Mouse (Mus musculus): Measurements from ENCODE around the gene Rcan2. TPM values are rescaled to one million over a fixed set of nuclear protein-coding genes. Genes with fewer than 3 reads are reported as not detected.

Rcan2 gene
- polyA plus RNA-seq, 2 experiments = 0.57 to 0.59 TPM

DNA sequence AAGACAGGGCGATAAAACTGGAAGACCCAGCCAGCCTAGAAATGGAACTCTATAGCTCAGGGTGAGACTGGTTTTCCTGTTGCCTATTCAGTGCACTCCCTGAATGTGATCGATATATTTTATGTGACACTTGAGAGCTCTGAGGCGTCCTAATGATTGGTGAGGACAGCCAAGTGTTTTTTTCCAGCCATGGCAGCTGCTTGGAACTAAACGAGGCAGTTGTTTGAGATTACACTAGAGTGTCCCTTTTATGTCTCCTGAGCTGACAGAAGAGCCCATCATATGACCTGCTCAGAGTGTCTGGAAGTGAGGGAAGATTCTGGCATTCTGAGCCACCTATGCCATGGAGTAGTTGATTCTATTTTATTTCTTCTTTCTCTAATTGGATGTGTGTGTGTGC, 54.9 kb downstream of the Rcan2 start:
- TF ChIP-seq EP300 (IDR thresholded peaks at IDR 0.05; ENCODE audit: low read depth) = no peak
- Histone ChIP-seq H3K4me2 (ENCODE audit: low read depth) (no peak overlapping the region), H3K4me1 (replicated peaks; ENCODE audit: control insufficient read depth in 2 of 2, insufficient read depth in 2 of 2, low read length in 1 of 2) (no peaks in the 10 kb centered on the region), H3K27ac (no peak overlapping the region), H3K9ac (replicated peaks) (no peak overlapping the region), H3K36me3 (replicated peaks; ENCODE audit: control insufficient read depth, insufficient read depth, low read depth) (no peaks in the 10 kb centered on the region), H3K4me3 (ENCODE audit: insufficient read depth in 1 of 2, low read depth in 2 of 2, low read length in 2 of 2) (no peak overlapping the region), H3K9me3 (ENCODE audit: control insufficient read depth, low read length) (no peaks in the 10 kb centered on the region), H3K27me3 (ENCODE audit: control insufficient read depth, insufficient read depth, low read length) (no peaks in the 10 kb centered on the region)
- DNase-seq (ENCODE audit: low read depth in 3 of 3, low spot score in 3 of 3) = no peak
- WGBS (ENCODE audit: insufficient replicate concordance) = 61% methylated on average over 4 of the region's 4 CpGs
- no peak for ATAC-seq (ENCODE audit: insufficient read depth)

GRCm38 (mm10) chr17:43868808-43869207, 67.7 kb downstream of the Rcan2 start:
- Histone ChIP-seq H3K36me3 (replicated peaks; ENCODE audit: control insufficient read depth, insufficient read depth, low read depth) (no peaks in the 10 kb centered on the region), H3K4me1 (replicated peaks; ENCODE audit: control insufficient read depth in 2 of 2, insufficient read depth in 2 of 2, low read length in 1 of 2) (no peaks in the 10 kb centered on the region), H3K9ac (replicated peaks) (no peak overlapping the region), H3K4me3 (ENCODE audit: insufficient read depth in 1 of 2, low read depth in 2 of 2, low read length in 2 of 2) (no peak overlapping the region), H3K4me2 (ENCODE audit: low read depth) (no peak overlapping the region), H3K27ac (no peak overlapping the region), H3K9me3 (ENCODE audit: control insufficient read depth, low read length) (no peaks in the 10 kb centered on the region), H3K27me3 (ENCODE audit: control insufficient read depth, insufficient read depth, low read length) (no peaks in the 10 kb centered on the region)
- DNase-seq (ENCODE audit: low read depth in 3 of 3, low spot score in 3 of 3) (no peak), ATAC-seq (ENCODE audit: insufficient read depth) (no peak)
- 72% methylated on average over 9 of the region's 9 CpGs for WGBS (ENCODE audit: insufficient replicate concordance)
- TF ChIP-seq CTCF (IDR thresholded peaks at IDR 0.05; ENCODE audit: low read depth) (no peak; the same call in 1 of the 2 replicates), EP300 (IDR thresholded peaks at IDR 0.05; ENCODE audit: low read depth) (no peak)

GRCm38 (mm10) chr17:43869677-43870076, 68.5 kb downstream of the Rcan2 start:
- no peak overlapping the region for H3K9ac ChIP-seq (replicated peaks)
- no peak for ATAC-seq (ENCODE audit: insufficient read depth)
- DNase-seq (ENCODE audit: low read depth in 3 of 3, low spot score in 3 of 3) = no peak
- H3K27me3 ChIP-seq (ENCODE audit: control insufficient read depth, insufficient read depth, low read length) = no peaks in the 10 kb centered on the region
- WGBS (ENCODE audit: insufficient replicate concordance) = 15% methylated on average over 5 of the region's 5 CpGs
- H3K4me1 ChIP-seq (replicated peaks; ENCODE audit: control insufficient read depth in 2 of 2, insufficient read depth in 2 of 2, low read length in 1 of 2) = no peaks in the 10 kb centered on the region
- no peaks in the 10 kb centered on the region for H3K36me3 ChIP-seq (replicated peaks; ENCODE audit: control insufficient read depth, insufficient read depth, low read depth)
- H3K4me2 ChIP-seq (ENCODE audit: low read depth) = no peak overlapping the region
- TF ChIP-seq EP300 (IDR thresholded peaks at IDR 0.05; ENCODE audit: low read depth) = no peak
- peak; percentile 83 for TF ChIP-seq CTCF (IDR thresholded peaks at IDR 0.05; ENCODE audit: low read depth)
- H3K9me3 ChIP-seq (ENCODE audit: control insufficient read depth, low read length) = no peaks in the 10 kb centered on the region
- H3K27ac ChIP-seq = no peak overlapping the region
- no peak overlapping the region for H3K4me3 ChIP-seq (ENCODE audit: insufficient read depth in 1 of 2, low read depth in 2 of 2, low read length in 2 of 2)

- TF ChIP-seq CTCF (IDR thresholded peaks at IDR 0.05; ENCODE audit: low read depth) = no peak
- TF ChIP-seq EP300 (IDR thresholded peaks at IDR 0.05; ENCODE audit: low read depth) = no peak
- Histone ChIP-seq H3K36me3 (replicated peaks; ENCODE audit: control insufficient read depth, insufficient read depth, low read depth) (no peaks in the 10 kb centered on the region), H3K4me3 (ENCODE audit: insufficient read depth in 1 of 2, low read depth in 2 of 2, low read length in 2 of 2) (no peak overlapping the region), H3K27ac (no peak overlapping the region), H3K27me3 (ENCODE audit: control insufficient read depth, insufficient read depth, low read length) (no peaks in the 10 kb centered on the region), H3K4me2 (ENCODE audit: low read depth) (no peak overlapping the region), H3K9ac (replicated peaks) (no peak overlapping the region), H3K9me3 (ENCODE audit: control insufficient read depth, low read length) (no peaks in the 10 kb centered on the region), H3K4me1 (replicated peaks; ENCODE audit: control insufficient read depth in 2 of 2, insufficient read depth in 2 of 2, low read length in 1 of 2) (no peaks in the 10 kb centered on the region)
- 62% methylated on average over 5 of the region's 5 CpGs for WGBS (ENCODE audit: insufficient replicate concordance)
- DNase-seq (ENCODE audit: low read depth in 3 of 3, low spot score in 3 of 3) = no peak
- no peak for ATAC-seq (ENCODE audit: insufficient read depth)
Observed at GRCm38 (mm10) chr17:43874417-43874816, 73.3 kb downstream of the Rcan2 start.

DNA sequence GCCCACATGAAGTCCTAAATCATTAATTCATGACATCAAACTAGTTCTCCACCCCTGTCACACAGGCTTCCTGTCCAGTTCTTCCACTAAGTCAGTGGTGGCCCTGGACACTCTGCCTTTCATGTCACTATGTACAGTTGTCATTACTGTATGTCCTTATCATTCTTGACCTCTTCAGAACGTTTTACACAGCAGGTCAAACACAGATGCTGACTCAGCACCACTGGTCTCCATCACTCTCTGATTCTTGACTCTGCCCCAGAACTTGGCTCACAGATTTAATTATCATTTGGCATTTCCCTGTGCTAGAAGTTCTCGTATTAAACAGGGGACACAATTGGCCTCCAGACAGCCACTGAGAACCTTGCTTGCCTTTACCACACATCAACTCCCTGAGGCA, 76.3 kb downstream of the Rcan2 start:
- ATAC-seq (ENCODE audit: insufficient read depth) (no peak), DNase-seq (ENCODE audit: low read depth in 3 of 3, low spot score in 3 of 3) (no peak)
- WGBS (ENCODE audit: insufficient replicate concordance) = 33% methylated on average over 2 of the region's 2 CpGs
- Histone ChIP-seq H3K4me1 (replicated peaks; ENCODE audit: control insufficient read depth in 2 of 2, insufficient read depth in 2 of 2, low read length in 1 of 2) (no peaks in the 10 kb centered on the region), H3K4me2 (ENCODE audit: low read depth) (no peak overlapping the region), H3K27me3 (ENCODE audit: control insufficient read depth, insufficient read depth, low read length) (no peaks in the 10 kb centered on the region), H3K9ac (replicated peaks) (no peak overlapping the region), H3K4me3 (ENCODE audit: insufficient read depth in 1 of 2, low read depth in 2 of 2, low read length in 2 of 2) (no peak overlapping the region), H3K36me3 (replicated peaks; ENCODE audit: control insufficient read depth, insufficient read depth, low read depth) (no peaks in the 10 kb centered on the region), H3K27ac (no peak overlapping the region), H3K9me3 (ENCODE audit: control insufficient read depth, low read length) (no peaks in the 10 kb centered on the region)
- no peak for TF ChIP-seq CTCF (IDR thresholded peaks at IDR 0.05; ENCODE audit: low read depth)
- no peak for TF ChIP-seq EP300 (IDR thresholded peaks at IDR 0.05; ENCODE audit: low read depth)
